Mouse (Mus musculus) limb, embryonic 12.5 days (tissue): ENCODE measurements around the gene Rpl13a. TPM values are rescaled to one million over a fixed set of nuclear protein-coding genes. Genes with fewer than 3 reads are reported as not detected.
A peak's percentile ranks its signal among the peaks of the same experiment; 100 is the strongest.
"Not testable (repeated sequence)": the region's sequence is repeated elsewhere in the genome, so short reads cannot be mapped to it uniquely, and the experiment has no call there.

Experiments
- ATAC-seq: fragments of 200-750 bp; cut with Nextera tagmentation; 2 replicates; pipeline ENCODE4 v1.8.0; 2017; ENCODE audit warnings: low read depth, moderate TSS enrichment; ENCODE audit not compliant: insufficient number of reproducible peaks, insufficient read depth, low FRiP score, low TSS enrichment
- H3K27ac ChIP-seq: fragments of 300-500 bp; sonication (generic); 2 replicates; pipeline ENCODE4 v1.5.1; 2016; ENCODE audit warnings: mild to moderate bottlenecking, moderate library complexity
- H3K27me3 ChIP-seq: fragments of 300-500 bp; sonication (generic); 2 replicates; pipeline ENCODE4 v1.6.1; 2016; ENCODE audit warnings: mild to moderate bottlenecking, moderate library complexity
- H3K36me3 ChIP-seq: fragments of 300-500 bp; sonication (generic); 2 replicates; pipeline ENCODE4 v1.6.1; 2016; ENCODE audit warnings: mild to moderate bottlenecking, moderate library complexity
- H3K4me1 ChIP-seq: fragments of 300-500 bp; sonication (generic); replicated peaks from 2 replicates; pipeline ENCODE4 v1.6.1; 2016
- H3K4me2 ChIP-seq: fragments of 300-500 bp; sonication (generic); 2 replicates; pipeline ENCODE4 v1.6.1; 2016; ENCODE audit warnings: mild to moderate bottlenecking, moderate library complexity
- H3K4me3 ChIP-seq: fragments of 300-500 bp; sonication (generic); replicated peaks from 2 replicates; pipeline ENCODE4 v1.5.1; 2016; ENCODE audit warnings: mild to moderate bottlenecking
- H3K9ac ChIP-seq: fragments of 300-500 bp; sonication (generic); replicated peaks from 2 replicates; pipeline ENCODE4 v1.6.1; 2016; ENCODE audit warnings: mild to moderate bottlenecking, moderate library complexity
- H3K9me3 ChIP-seq: fragments of 300-500 bp; sonication (generic); 2 replicates; pipeline ENCODE4 v1.6.1; 2016; ENCODE audit warnings: mild to moderate bottlenecking, moderate library complexity
- WGBS: fragments of 180-500 bp; shearing (Covaris S2); methylation state at CpG from one replicate; pipeline ENCODE4 v1.1.7; 2016; 5-methylcytosine and 5-hydroxymethylcytosine counted together
- polyA plus RNA-seq: library from polyadenylated mRNA; unstranded; fragments of >200 nt; fragmentation: Nextera tagmentation; extraction: Ambion mirVana; gene quantifications from 2 replicates; pipeline ENCODE4 v1.2.1, GENCODE M21; 2016

Rpl13a gene
- polyA plus RNA-seq, 1 experiment from 2014 or later, result 1,447 TPM

GRCm38 (mm10) chr7:45134544-45135026 lies 6.0 kb upstream of the Rpl13a start:
- no peak overlapping the region for H3K27ac ChIP-seq
- no peak overlapping the region for H3K4me3 ChIP-seq
- whole genome bisulfite sequencing, result 5% methylated on average over 12 of the region's 12 CpGs
- ATAC-seq, result peak; percentile 39; the same call in 1 of the 2 replicates
- no peak overlapping the region for H3K4me2 ChIP-seq
- H3K4me1 ChIP-seq, result peaks cover 17% of the 10 kb centered on the region
- H3K9ac ChIP-seq, result no peak overlapping the region
- H3K36me3 ChIP-seq, result no peaks in the 10 kb centered on the region
- peaks cover 28% of the 10 kb centered on the region for H3K27me3 ChIP-seq
- peaks cover 4% of the 10 kb centered on the region; the same call in 1 of the 2 replicates for H3K9me3 ChIP-seq

GRCm38 (mm10) chr7:45133446-45134159 lies 5.0 kb upstream of the Rpl13a start:
- no peak overlapping the region for H3K4me2 ChIP-seq
- peaks cover 28% of the 10 kb centered on the region for H3K27me3 ChIP-seq
- H3K36me3 ChIP-seq, result no peaks in the 10 kb centered on the region
- H3K4me1 ChIP-seq, result peaks cover 19% of the 10 kb centered on the region
- H3K9me3 ChIP-seq, result peaks cover 4% of the 10 kb centered on the region; the same call in 1 of the 2 replicates
- WGBS, result 72% methylated on average over 8 of the region's 8 CpGs
- no peak overlapping the region for H3K9ac ChIP-seq
- H3K4me3 ChIP-seq, result no peak overlapping the region
- H3K27ac ChIP-seq, result no peak overlapping the region
- ATAC-seq, result no peak

GRCm38 (mm10) chr7:45131850-45132249 lies 3.3 kb upstream of the Rpl13a start:
- H3K27me3 ChIP-seq, result peaks cover 18% of the 10 kb centered on the region
- H3K9ac ChIP-seq, result no peak overlapping the region
- H3K4me1 ChIP-seq, result peaks cover 27% of the 10 kb centered on the region
- H3K36me3 ChIP-seq, result peaks cover 6% of the 10 kb centered on the region
- WGBS, result 82% methylated on average over 11 of the region's 11 CpGs
- H3K27ac ChIP-seq, result no peak overlapping the region
- no peak overlapping the region for H3K4me3 ChIP-seq
- peaks cover 4% of the 10 kb centered on the region; the same call in 1 of the 2 replicates for H3K9me3 ChIP-seq
- no peak for ATAC-seq
- H3K4me2 ChIP-seq, result no peak overlapping the region

DNA sequence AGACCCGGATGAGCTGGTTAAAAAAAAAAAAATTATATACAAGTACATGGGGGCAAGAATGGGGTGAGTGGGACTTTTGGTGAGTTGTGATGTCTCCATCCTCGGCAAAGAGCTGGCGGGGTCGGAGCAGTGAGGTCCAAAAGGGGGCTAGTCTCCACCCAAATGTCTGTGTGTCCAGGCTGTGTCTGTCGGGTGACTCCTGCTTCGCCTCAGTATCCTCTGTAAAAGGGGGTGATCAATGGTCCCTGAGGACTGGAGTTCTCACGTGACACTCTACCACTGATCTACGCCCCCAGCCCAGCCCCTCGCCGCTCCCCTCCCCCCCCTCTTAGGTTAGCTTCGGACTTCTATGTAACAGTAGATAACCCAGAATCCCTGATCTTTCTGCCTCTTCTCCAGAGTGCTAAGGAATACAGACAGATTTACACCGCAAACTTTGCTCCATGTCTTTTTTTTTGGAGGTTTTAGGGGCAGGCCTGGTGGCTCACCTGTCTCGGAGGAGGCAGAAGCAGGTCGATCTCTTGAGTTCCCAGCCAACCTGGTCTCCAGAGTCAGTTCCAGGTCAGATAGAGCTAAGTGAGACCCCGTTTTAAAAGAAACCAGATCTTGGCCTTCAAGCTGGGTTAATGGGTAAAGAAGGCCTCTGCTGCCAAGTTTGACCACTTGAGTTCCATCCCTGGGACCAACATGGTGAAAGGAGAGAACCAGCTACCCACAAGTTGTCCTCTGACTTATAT lies 1.4 kb upstream of the Rpl13a start:
- Histone ChIP-seq H3K4me1 (peaks cover 41% of the 10 kb centered on the region), H3K9ac (peak overlapping the region; percentile 63), H3K4me2 (peak overlapping the region; percentile 65), H3K9me3 (peaks cover 4% of the 10 kb centered on the region; the same call in 1 of the 2 replicates), H3K27ac (peak overlapping the region; percentile 92), H3K36me3 (peaks cover 25% of the 10 kb centered on the region), H3K27me3 (peaks cover 7% of the 10 kb centered on the region; the same call in 1 of the 2 replicates), H3K4me3 (peak overlapping the region; percentile 44)
- WGBS, result 61% methylated on average over 15 of the region's 15 CpGs
- no peak for ATAC-seq

- Histone ChIP-seq H3K36me3 (peaks cover 25% of the 10 kb centered on the region), H3K4me2 (peak overlapping the region; percentile 65), H3K27me3 (peaks cover 1% of the 10 kb centered on the region; the same call in 1 of the 2 replicates), H3K9ac (peak overlapping the region; percentile 63), H3K4me3 (peak overlapping the region; percentile 44), H3K27ac (peak overlapping the region; percentile 92), H3K4me1 (peaks cover 36% of the 10 kb centered on the region), H3K9me3 (peaks cover 4% of the 10 kb centered on the region; the same call in 1 of the 2 replicates)
- 1% methylated on average over 17 of the region's 17 CpGs for WGBS
- no peak for ATAC-seq
Observed at GRCm38 (mm10) chr7:45129318-45129717, 757 bp upstream of the Rpl13a start.

- Histone ChIP-seq H3K27me3 (no peaks in the 10 kb centered on the region), H3K4me2 (peak overlapping the region; percentile 92), H3K4me3 (peak overlapping the region; percentile 91), H3K4me1 (peaks cover 40% of the 10 kb centered on the region), H3K9ac (peak overlapping the region; percentile 99), H3K9me3 (no peaks in the 10 kb centered on the region), H3K36me3 (peaks cover 31% of the 10 kb centered on the region), H3K27ac (peak overlapping the region; percentile 93)
- ATAC-seq, result no peak
- WGBS, result 2% methylated on average over 6 of the region's 6 CpGs
Observed at GRCm38 (mm10) chr7:45127700-45128224, 799 bp downstream of the Rpl13a start.

- Histone ChIP-seq H3K27me3 (no peaks in the 10 kb centered on the region), H3K36me3 (peaks cover 37% of the 10 kb centered on the region), H3K9me3 (no peaks in the 10 kb centered on the region), H3K4me3 (peak overlapping the region; percentile 91), H3K4me2 (peak overlapping the region; percentile 92), H3K27ac (peak overlapping the region; percentile 93), H3K4me1 (peaks cover 47% of the 10 kb centered on the region), H3K9ac (peak overlapping the region; percentile 99)
- WGBS, result 43% methylated on average over 21 of the region's 21 CpGs
- no peak for ATAC-seq
Observed at GRCm38 (mm10) chr7:45126844-45127699, 1.5 kb downstream of the Rpl13a start.

DNA sequence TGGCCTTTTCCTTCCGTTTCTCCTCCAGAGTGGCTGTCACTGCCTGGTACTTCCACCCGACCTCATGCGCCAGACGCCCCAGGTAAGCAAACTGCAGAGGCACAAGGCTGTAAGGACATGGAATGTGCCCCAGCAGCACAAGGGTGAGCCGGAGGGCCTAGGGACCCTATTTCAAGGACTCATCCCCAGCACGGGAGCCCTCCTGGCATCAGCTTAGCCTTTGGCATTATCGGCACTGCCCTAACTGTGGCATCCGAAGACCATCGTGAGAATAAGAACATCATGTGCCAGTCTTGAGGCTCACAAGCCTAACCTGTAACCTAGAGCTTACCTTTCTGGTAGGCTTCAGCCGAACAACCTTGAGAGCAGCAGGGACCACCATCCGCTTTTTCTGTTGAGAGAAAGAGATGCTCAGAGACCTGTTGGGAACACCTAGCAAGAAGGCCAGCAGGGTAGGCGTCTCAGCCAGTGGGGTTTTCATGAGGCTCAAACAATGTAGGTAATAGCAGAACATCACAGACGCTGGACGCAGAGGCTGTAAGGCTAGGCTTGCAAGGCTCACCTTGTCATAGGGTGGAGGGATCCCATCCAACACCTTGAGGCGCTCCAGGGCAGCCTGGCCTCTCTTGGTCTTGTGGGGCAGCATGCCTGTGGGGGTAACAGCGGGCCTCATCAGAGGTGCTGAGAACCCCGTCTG lies 2.3 kb downstream of the Rpl13a start:
- H3K27ac ChIP-seq, result peak overlapping the region; percentile 93
- peak overlapping the region; percentile 99 for H3K9ac ChIP-seq
- H3K4me1 ChIP-seq, result peaks cover 48% of the 10 kb centered on the region
- H3K27me3 ChIP-seq, result no peaks in the 10 kb centered on the region
- peak overlapping the region; percentile 92 for H3K4me2 ChIP-seq
- no peaks in the 10 kb centered on the region for H3K9me3 ChIP-seq
- ATAC-seq, result no peak
- H3K4me3 ChIP-seq, result peak overlapping the region; percentile 91
- WGBS, result 76% methylated on average over 17 of the region's 17 CpGs
- peaks cover 45% of the 10 kb centered on the region for H3K36me3 ChIP-seq

DNA sequence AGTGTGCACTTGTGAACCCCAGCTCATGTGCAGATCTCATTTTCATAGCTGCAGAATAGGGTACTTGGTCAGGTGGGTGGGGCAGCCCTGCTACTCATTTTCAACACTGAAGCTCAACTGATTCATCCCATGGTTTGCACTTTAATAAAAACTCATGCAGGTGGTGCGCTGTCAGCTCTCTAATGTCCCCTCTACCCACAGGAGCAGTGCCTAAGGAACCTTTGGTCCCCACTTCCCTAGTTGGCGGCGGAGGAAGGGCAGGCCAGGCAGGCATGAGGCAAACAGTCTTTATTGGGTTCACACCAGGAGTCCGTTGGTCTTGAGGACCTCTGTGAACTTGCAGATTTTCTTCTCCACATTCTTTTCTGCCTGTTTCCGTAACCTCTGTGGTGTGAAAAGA lies 2.9 kb downstream of the Rpl13a start:
- peak overlapping the region; percentile 99 for H3K9ac ChIP-seq
- peaks cover 52% of the 10 kb centered on the region for H3K36me3 ChIP-seq
- not testable (repeated sequence) for H3K27me3 ChIP-seq, ATAC-seq, H3K9me3 ChIP-seq
- peaks cover 48% of the 10 kb centered on the region for H3K4me1 ChIP-seq
- H3K4me2 ChIP-seq, result peak overlapping the region; percentile 92
- H3K27ac ChIP-seq, result peak overlapping the region; percentile 88; the same call in 1 of the 2 replicates
- 68% methylated on average over 5 of the region's 5 CpGs for WGBS
- 0 out of 2 replicates have a peak overlapping the region, but pooled peaks have one; percentile 91 for H3K4me3 ChIP-seq

- Histone ChIP-seq H3K9ac (peak overlapping the region; percentile 32; the same call in 1 of the 2 replicates), H3K27me3 (no peaks in the 10 kb centered on the region), H3K4me2 (peak overlapping the region; percentile 51), H3K9me3 (no peaks in the 10 kb centered on the region), H3K36me3 (peaks cover 56% of the 10 kb centered on the region), H3K27ac (peak overlapping the region; percentile 88), H3K4me3 (peak overlapping the region; percentile 73), H3K4me1 (peaks cover 48% of the 10 kb centered on the region)
- no peak for ATAC-seq
- 17% methylated on average over 7 of the region's 7 CpGs for WGBS
Observed at GRCm38 (mm10) chr7:45125144-45125600, 3.4 kb downstream of the Rpl13a start.
